Mouse (Mus musculus): ENCODE data around the gene Ccdc149.

The Ccdc149 gene

DNA sequence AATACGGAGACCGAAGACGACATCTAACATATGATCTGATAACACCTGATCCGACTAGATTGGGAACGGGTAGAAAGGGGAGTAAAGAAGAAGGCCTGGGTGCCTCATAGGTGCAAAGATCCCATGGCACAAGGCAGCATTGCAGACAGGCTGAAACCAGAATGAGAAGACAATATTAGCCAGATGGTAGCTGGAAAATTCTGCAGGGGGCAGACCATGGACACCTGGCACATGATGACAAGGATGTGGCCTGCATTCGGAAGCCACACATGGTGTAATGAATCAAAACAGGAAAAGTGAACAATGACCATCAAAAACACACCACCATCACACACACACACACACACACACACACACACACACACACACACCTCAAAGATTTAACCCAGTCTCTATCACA is 55.4 kb downstream of the Ccdc149 start:
- no peak for TF ChIP-seq GATA4 (IDR thresholded peaks at IDR 0.05; ENCODE audit: insufficient replicate concordance, low read length)

DNA sequence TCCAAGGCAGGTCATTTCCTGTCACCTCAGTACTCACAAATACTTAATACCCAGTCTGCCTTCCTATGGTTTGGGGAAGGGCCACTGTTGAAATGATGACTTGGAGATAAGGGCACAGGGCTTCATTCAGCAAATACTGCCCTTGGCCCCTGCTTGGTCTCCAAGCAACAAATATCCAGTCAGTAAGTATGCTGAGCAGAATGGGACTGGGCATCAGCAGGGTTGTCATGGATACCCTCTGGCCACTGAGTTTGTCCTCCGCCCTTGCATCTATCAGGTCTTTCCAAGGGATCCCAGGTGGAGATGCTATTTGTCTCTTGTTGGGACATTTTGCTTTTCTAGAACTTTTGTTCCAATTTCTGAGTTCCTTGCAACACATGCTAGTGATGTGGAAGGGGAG is 56.1 kb downstream of the Ccdc149 start:
- TF ChIP-seq GATA4 (IDR thresholded peaks at IDR 0.05; ENCODE audit: insufficient replicate concordance, low read length) = no peak

DNA sequence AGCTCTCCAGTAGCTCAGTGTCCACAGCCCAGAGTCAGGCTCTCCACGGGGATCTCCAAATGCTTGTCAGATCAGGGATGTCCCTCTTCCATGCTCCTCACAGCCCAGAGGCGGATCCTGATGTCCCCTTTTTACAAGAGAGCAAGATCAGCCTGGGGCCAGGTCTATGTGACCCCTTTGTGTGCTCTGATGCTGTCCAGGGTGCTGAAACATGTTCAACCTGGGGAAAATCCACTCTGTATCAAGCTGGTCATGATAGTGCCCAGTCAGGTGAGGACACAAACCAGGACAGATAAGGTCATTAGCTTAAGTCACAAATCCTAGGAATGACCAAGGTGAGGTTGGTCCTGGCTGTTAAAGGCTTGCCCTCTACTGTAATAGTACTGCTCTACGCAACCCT is 59.8 kb downstream of the Ccdc149 start:
- no peak for TF ChIP-seq GATA4 (IDR thresholded peaks at IDR 0.05; ENCODE audit: insufficient replicate concordance, low read length)

GRCm38 (mm10) chr5:52410197-52410596 is 61.1 kb downstream of the Ccdc149 start:
- TF ChIP-seq GATA4 (IDR thresholded peaks at IDR 0.05; ENCODE audit: insufficient replicate concordance, low read length) = no peak

DNA sequence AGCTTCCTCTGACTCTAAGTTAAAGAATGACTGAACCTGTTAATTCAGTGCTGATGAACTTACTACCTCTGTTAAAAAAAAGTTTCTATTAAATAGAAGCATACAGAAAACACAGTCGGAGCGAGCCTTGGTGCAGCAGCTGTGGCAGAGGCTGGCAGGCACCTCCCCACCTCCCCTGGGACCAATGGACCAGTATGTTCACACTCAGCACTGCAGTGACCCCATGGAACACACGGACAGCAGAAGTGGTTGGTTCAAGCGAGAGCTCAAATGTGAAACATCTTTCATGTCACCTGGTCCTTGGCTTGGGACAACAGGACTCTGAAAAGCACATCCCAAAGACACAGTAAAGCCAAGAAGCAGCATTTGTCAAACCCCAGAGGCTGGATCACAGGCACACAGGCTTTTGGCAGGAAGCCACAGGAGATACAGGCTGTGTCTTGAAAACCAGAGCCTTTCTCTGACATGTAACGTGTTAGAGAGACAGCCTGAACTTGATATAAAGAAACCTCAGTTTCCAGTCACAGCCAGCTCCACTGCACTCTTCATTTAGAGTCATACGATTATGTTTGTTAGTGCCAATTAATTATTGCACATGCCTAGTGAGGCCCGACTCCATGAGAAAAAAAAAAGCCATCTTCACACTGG is 62.5 kb downstream of the Ccdc149 start:
- no peak for TF ChIP-seq GATA4 (IDR thresholded peaks at IDR 0.05; ENCODE audit: insufficient replicate concordance, low read length)

DNA sequence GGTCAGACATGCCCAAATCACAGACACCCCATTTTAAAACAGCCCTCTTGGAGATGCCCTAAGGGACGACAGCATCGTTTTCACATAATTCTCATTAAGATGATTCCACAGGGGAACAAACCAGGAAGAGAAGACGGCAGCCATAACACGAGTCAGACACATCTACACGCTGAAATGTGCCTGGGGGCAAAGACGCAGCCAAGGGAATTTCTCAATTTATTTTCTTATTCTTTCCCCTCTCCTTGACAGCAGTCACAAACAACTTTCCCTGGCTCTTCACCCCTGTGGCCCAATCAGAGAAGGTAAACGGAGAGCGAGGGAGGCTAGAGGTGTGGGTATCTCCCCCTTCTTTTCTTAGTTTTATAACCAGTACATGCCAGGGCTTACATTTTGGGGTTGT is 66.9 kb downstream of the Ccdc149 start:
- TF ChIP-seq GATA4 (IDR thresholded peaks at IDR 0.05; ENCODE audit: insufficient replicate concordance, low read length) = no peak

DNA sequence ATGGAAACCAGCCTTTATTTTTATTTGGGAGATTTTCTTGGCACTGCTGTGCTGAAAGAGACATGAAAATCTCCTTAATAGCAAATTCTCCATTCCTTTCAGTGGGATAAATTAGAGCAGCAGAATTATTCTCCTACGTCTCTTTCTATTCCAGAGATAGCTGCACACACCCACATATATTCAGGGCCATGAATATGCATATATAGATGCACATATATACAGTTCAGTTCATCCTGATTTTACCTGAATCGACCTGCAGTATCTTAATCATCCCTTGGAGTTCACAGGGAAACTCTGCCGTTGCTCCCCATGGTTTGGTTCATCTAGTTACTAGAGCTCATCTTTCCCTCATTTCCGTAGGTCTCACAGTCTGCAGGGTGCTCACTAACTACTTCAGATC is 77.6 kb downstream of the Ccdc149 start:
- TF ChIP-seq GATA4 (IDR thresholded peaks at IDR 0.05; ENCODE audit: insufficient replicate concordance, low read length) = no peak

DNA sequence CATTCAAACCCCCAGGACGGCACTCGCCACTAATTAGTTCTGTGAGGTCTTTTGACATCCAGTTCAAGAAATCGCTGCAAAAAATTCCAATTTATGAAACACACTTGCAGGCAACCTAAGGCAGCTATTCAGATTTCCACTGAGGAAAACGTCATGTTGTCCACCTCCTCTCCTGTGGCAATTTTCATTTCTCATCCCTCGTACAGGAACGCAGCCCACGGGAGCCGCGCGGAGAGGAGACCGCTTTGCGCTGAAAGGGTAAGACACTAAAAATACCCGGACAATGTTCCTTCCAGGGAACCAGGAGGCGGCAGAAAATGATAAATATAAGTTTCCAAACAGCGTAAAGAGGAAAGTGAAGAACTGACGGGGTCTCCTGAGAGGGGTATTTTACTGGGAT is 79.8 kb downstream of the Ccdc149 start:
- TF ChIP-seq GATA4 (IDR thresholded peaks at IDR 0.05; ENCODE audit: insufficient replicate concordance, low read length) = no peak

DNA sequence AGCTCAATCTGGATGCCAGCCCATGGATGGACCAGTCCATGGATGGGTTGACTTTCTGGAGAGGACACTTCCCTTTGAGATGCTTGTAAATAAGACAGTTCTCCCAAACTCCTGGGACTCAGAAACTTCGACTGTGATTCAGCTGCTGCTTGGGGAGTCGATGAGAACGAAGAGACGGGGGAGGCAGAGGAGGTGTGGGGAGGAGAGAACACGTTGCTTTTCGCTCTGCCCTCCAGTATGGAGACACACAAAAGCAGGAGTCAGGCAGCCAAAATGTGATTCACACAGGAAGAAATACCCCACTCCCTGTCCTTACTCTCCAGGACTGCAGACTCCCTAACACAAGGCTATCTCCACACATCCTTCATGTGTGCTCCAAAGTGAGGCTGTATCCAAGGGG is 80.9 kb downstream of the Ccdc149 start:
- no peak for TF ChIP-seq GATA4 (IDR thresholded peaks at IDR 0.05; ENCODE audit: insufficient replicate concordance, low read length)

DNA sequence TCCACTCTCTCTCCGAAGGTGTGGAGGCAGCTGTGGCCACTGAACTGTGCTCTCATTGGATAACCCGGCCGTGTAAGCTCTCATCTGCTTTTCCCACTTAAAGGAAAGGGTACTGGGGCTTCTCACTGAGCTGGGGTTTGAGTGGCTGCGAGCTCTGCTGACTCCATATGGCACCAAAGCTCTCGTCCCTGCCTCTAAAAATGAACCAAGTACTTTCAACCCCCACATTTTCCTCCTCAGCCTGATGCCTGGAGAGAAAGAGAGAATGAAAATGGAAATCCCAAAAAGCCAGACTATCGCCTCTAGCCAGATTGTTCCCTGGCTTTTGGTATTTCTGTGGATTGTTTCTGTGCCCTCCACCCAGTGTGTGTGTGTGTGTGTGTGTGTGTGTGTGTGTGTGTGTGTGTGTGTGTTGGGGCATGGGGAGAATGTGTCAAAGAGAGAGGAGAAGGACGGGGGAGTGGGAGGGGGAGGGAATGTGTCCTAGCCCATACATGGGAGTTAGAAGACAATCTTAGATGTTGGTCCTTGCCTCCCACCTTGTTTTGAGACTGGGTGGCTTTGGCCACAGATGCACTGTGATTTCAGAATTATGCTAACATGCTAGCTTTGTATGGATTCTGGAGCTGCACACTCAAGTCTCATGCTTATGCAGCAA is 83.1 kb downstream of the Ccdc149 start:
- no peak for TF ChIP-seq GATA4 (IDR thresholded peaks at IDR 0.05; ENCODE audit: insufficient replicate concordance, low read length)

DNA sequence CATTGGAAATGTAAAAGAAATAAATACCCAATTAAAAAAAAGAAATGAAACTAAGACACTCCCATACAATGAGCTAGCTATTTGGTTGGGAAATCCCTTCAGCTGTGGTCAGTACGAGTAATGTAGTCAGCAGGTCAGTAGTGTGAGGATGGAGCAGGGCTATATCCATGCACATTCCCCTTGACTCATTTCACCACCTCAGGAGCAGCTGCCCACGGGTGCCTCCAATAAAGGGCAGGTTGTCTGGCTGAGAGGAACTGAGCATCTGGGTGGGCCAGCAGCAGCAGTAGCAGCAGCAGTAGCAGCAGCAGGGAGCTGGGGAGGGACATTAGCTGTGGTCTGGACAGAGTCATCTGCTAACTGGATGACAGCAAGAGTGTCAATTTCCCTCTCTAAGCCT is 85.3 kb downstream of the Ccdc149 start:
- TF ChIP-seq GATA4 (IDR thresholded peaks at IDR 0.05; ENCODE audit: insufficient replicate concordance, low read length) = no peak

DNA sequence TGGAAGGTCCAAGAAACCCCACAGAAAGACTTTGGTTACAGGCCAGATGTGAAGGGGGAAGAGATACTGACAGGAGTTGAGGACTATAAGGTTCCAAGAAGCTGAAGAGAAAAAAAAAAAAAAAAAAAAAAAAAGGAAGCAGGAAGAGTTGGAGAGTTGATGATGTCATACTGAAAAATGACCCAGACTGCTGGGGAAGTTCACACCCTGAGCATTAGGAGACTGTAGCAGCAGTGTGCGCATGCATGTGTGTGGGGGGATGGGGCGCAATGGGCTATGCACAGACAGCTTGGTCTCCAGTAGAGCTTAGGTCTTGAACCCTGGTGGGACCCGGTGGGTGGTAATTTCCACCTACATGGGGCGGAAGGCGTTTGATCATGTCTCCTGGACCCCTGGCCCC is 87.6 kb downstream of the Ccdc149 start:
- TF ChIP-seq GATA4 (IDR thresholded peaks at IDR 0.05; ENCODE audit: insufficient replicate concordance, low read length) = no peak

DNA sequence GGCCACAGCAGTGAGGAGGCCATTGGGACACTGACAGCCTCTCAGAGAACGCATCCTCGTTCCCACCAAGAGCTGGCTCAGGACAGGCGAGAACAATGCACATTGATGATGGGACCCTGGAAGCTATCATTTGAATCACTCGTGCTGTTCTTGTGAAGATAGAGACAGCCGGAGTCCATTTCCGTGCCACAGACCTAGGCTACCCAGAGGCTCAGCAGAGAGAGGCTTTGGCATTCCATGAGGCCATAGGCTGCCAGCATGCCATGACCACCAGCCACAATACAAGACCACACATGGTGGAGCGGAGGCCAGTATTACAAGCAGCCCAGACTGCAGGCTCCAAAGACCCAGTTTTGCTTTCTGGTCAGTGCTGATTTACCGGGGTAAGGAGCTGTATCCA is 88.5 kb downstream of the Ccdc149 start:
- TF ChIP-seq GATA4 (IDR thresholded peaks at IDR 0.05; ENCODE audit: insufficient replicate concordance, low read length) = no peak

DNA sequence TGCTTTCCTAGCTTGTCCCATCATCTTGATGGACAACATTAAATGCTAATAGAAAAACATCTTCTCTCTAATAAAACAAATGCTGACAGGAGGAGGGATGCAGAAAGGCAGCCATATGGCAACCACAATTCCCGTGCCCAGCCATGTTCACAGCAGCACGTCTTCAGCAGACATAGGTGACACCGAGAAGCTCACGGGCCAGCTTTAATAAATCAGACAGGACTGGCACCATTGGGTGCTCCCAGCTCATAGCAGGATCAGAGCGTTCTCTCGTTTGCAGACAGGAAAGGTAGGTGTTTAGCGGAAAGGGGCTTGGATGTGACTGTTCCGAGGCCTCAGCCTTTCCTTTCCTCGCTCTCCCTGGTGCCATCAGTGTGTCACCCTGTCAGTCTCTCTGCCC is 95.5 kb downstream of the Ccdc149 start:
- no peak for TF ChIP-seq GATA4 (IDR thresholded peaks at IDR 0.05; ENCODE audit: insufficient replicate concordance, low read length)

- no peak for TF ChIP-seq GATA4 (IDR thresholded peaks at IDR 0.05; ENCODE audit: insufficient replicate concordance, low read length)
Measured at GRCm38 (mm10) chr5:52370901-52371300, 100.4 kb downstream of the Ccdc149 start.

DNA sequence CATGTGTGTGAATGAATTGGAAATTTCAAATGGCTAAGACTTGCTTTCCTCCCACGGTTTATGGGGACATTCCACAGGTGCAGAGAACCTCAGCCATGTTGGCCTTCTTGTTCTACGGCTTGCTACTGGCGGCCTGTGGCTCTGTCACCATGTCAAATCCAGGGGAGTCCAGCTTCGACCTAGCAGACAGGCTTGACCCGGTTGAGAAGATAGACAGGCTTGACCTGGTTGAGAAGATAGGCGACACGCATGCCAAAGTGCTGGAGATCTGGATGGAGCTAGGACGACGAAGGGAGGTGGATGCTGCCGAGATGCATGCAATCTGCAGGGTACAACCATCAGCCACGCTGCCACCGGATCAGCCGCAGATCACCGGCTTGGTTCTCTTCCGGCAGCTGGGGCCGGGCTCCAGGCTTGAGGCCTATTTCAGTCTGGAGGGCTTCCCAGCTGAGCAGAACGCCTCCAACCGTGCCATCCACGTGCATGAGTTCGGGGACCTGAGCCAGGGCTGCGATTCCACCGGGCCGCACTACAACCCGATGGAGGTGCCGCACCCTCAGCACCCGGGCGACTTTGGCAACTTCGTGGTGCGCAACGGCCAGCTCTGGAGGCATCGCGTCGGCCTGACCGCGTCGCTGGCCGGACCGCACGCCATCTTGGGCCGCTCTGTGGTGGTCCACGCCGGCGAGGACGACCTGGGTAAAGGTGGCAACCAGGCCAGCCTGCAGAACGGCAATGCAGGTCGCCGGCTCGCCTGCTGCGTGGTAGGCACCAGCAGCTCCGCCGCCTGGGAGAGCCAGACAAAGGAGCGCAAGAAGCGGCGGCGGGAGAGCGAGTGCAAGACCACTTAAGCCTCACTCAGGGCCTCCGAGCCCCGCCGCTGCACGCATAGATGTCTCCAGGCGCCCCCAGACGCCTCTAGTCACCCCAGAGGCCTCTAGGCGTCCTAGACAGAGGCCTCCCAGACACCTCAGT is 103.2 kb downstream of the Ccdc149 start:
- TF ChIP-seq GATA4 (IDR thresholded peaks at IDR 0.05; ENCODE audit: insufficient replicate concordance, low read length) = no peak

All from liver, adult (tissue).